Comparison of ENCODE assay signal across 9 mouse cellular contexts in genomic region chr11:114205192-114205591, GRCm38 (mm10).
DNase-seq lines count a peak whose midpoint lies in the region; ATAC-seq and TF ChIP-seq lines count a peak whose summit lies in the region.
"Had no signal": no experiment of that assay in that cellular context is flagged by ENCODE, and none has a peak within 500 bp of the region (broad histone marks: within the 10 kb centered on the region; RNA-seq: fewer than 3 reads in every experiment).

No protein-coding gene starts in this region.

- no peak overlapping the region for H3K27ac ChIP-seq in hindbrain, embryonic 10.5 days
- H3K27ac ChIP-seq in hindbrain, embryonic 13.5 days: no peak overlapping the region
- no peak overlapping the region for H3K27ac ChIP-seq in MEL (ENCODE audit: control insufficient read depth, low read depth, low read length)
- H3K27ac ChIP-seq: macrophage had no signal

- no peaks in the 10 kb centered on the region for H3K9me3 ChIP-seq in hindbrain, embryonic 10.5 days
- no peaks in the 10 kb centered on the region for H3K9me3 ChIP-seq in hindbrain, embryonic 13.5 days
- no peaks in the 10 kb centered on the region; the same call in 1 of the 2 replicates for H3K9me3 ChIP-seq in MEL (replicated peaks; ENCODE audit: insufficient read depth, low read length)

- TF ChIP-seq EP300 in MEL (IDR thresholded peaks at IDR 0.05; ENCODE audit: low read depth in 1 of 2, low read length in 2 of 2): no peak

- WGBS in hindbrain, embryonic 10.5 days: 47% methylated on average over 2 of the region's 2 CpGs
- WGBS in hindbrain, embryonic 13.5 days: 47% methylated on average over 2 of the region's 2 CpGs

- no peak overlapping the region for H3K4me2 ChIP-seq in hindbrain, embryonic 13.5 days

- no peak for ATAC-seq in hindbrain, embryonic 13.5 days (ENCODE audit: low FRiP score)

- TF ChIP-seq CTCF in MEL (IDR thresholded peaks at IDR 0.05 in 2 of 3, conservative IDR thresholded peaks at IDR 0.05 in 1 of 3; ENCODE audit: control insufficient read depth in 1 of 3, insufficient read depth in 1 of 3, low read depth in 2 of 3, low read length in 3 of 3, poor library complexity in 1 of 3, severe bottlenecking in 1 of 3): peak; percentile 52 to 71 (median 60)

- H3K4me3 ChIP-seq in hindbrain, embryonic 10.5 days: no peak overlapping the region
- no peak overlapping the region for H3K4me3 ChIP-seq in hindbrain, embryonic 13.5 days
- no peak overlapping the region for H3K4me3 ChIP-seq in MEL (ENCODE audit: control insufficient read depth in 1 of 2, insufficient read depth in 1 of 2, low read depth in 2 of 2, low read length in 2 of 2)

- no peak for TF ChIP-seq POLR2A in MEL (IDR thresholded peaks at IDR 0.05; ENCODE audit: control insufficient read depth in 1 of 2, insufficient read depth in 1 of 2, low read depth in 1 of 2, low read length in 2 of 2, poor library complexity in 1 of 2)

- H3K4me1 ChIP-seq in hindbrain, embryonic 10.5 days (replicated peaks): peaks cover 4% of the 10 kb centered on the region; the same call in 1 of the 2 replicates
- H3K4me1 ChIP-seq in hindbrain, embryonic 13.5 days (replicated peaks): no peaks in the 10 kb centered on the region; the same call in 1 of the 2 replicates
- no peaks in the 10 kb centered on the region for H3K4me1 ChIP-seq in MEL (ENCODE audit: control insufficient read depth in 1 of 2, insufficient read depth in 2 of 2, low read length in 2 of 2)

- H3K79me2 ChIP-seq in MEL (ENCODE audit: control insufficient read depth, insufficient read depth, low read length, poor library complexity): no peaks in the 10 kb centered on the region

- TF ChIP-seq RAD21 in MEL (IDR thresholded peaks at IDR 0.05; ENCODE audit: low read depth, low read length): peak; percentile 34

- DNase-seq in hindbrain, embryonic 10.5 days (ENCODE audit: low spot score): peak; percentile 61
- DNase-seq in 3T3-L1 (ENCODE audit: low read depth, low spot score) (peak; percentile 21), MEL (ENCODE audit: low read depth, low spot score) (peak; percentile 46)
- peak; percentile 71 to 79 for DNase-seq in cerebellum, postnatal 14 days
- DNase-seq in kidney, postnatal 4 days: peak; percentile 70 to 78
- peak; percentile 34 for DNase-seq in retina, postnatal 7 days (ENCODE audit: low read depth, low spot score)
- no peak for DNase-seq in urinary bladder, adult 2 months (ENCODE audit: low spot score)

- H3K36me3 ChIP-seq in hindbrain, embryonic 10.5 days: no peaks in the 10 kb centered on the region
- H3K36me3 ChIP-seq in hindbrain, embryonic 13.5 days: no peaks in the 10 kb centered on the region
- H3K36me3 ChIP-seq in MEL (ENCODE audit: control insufficient read depth in 1 of 2, insufficient read depth in 2 of 2, low read length in 2 of 2): no peaks in the 10 kb centered on the region

- no peaks in the 10 kb centered on the region for H3K27me3 ChIP-seq in hindbrain, embryonic 10.5 days (ENCODE audit: insufficient read depth, poor library complexity, severe bottlenecking)
- no peaks in the 10 kb centered on the region for H3K27me3 ChIP-seq in hindbrain, embryonic 13.5 days
- H3K27me3 ChIP-seq in MEL (ENCODE audit: control insufficient read depth in 1 of 2, insufficient read depth in 2 of 2, low read length in 2 of 2): no peaks in the 10 kb centered on the region

- H3K9ac ChIP-seq in hindbrain, embryonic 13.5 days: no peak overlapping the region
- no peak overlapping the region for H3K9ac ChIP-seq in MEL (ENCODE audit: control insufficient read depth, low read depth, low read length, poor library complexity, severe bottlenecking)

TF ChIP-seq in MEL, 35 proteins besides CTCF, POLR2A, EP300 and RAD21:
- no peak for TF ChIP-seq TBP (IDR thresholded peaks at IDR 0.05; ENCODE audit: low read depth, low read length)
- no peak for TF ChIP-seq CHD2 (IDR thresholded peaks at IDR 0.05; ENCODE audit: low read length)
- TF ChIP-seq ZMIZ1 (IDR thresholded peaks at IDR 0.05; ENCODE audit: low read depth, low read length): no peak
- TF ChIP-seq MAFK (IDR thresholded peaks at IDR 0.05; ENCODE audit: borderline replicate concordance, low read depth, low read length): no peak
- no peak for TF ChIP-seq BHLHE40 (IDR thresholded peaks at IDR 0.05; ENCODE audit: borderline replicate concordance, low read depth, low read length)
- TF ChIP-seq USF1 (IDR thresholded peaks at IDR 0.05; ENCODE audit: low read depth, low read length): no peak
- no peak for TF ChIP-seq TCF12 (IDR thresholded peaks at IDR 0.05; ENCODE audit: low read depth, low read length)
- TF ChIP-seq MAX (IDR thresholded peaks at IDR 0.05; ENCODE audit: low read length): no peak
- TF ChIP-seq USF2 (IDR thresholded peaks at IDR 0.05; ENCODE audit: borderline replicate concordance in 1 of 2, insufficient read depth in 1 of 2, low read depth in 1 of 2, low read length in 2 of 2): no peak
- no peak for TF ChIP-seq GABPA (IDR thresholded peaks at IDR 0.05; ENCODE audit: low read depth, low read length)
- no peak for TF ChIP-seq MXI1 (IDR thresholded peaks at IDR 0.05; ENCODE audit: low read depth, low read length)
- peak; percentile 16; the same call in 1 of the 2 replicates for TF ChIP-seq ZC3H11A (IDR thresholded peaks at IDR 0.05; ENCODE audit: low read depth, low read length)
- TF ChIP-seq SMC3 (IDR thresholded peaks at IDR 0.05; ENCODE audit: low read depth, low read length): peak; percentile 65
TF ChIP-seq in MEL: peak in this region for 2.
